Mouse (Mus musculus): ENCODE measurements around the gene Pgm5.

- TF ChIP-seq RAD21 (IDR thresholded peaks at IDR 0.05; ENCODE audit: low read depth, low read length) (no peak), POLR2A (IDR thresholded peaks at IDR 0.05; ENCODE audit: control insufficient read depth in 1 of 2, insufficient read depth in 1 of 2, low read depth in 1 of 2, low read length in 2 of 2, poor library complexity in 1 of 2) (no peak), ZKSCAN1 (IDR thresholded peaks at IDR 0.05; ENCODE audit: low read depth, low read length) (no peak), RCOR1 (IDR thresholded peaks at IDR 0.05; ENCODE audit: low read depth, low read length) (no peak), CTCF (IDR thresholded peaks at IDR 0.05 in 2 of 3, conservative IDR thresholded peaks at IDR 0.05 in 1 of 3; ENCODE audit: control insufficient read depth in 1 of 3, insufficient read depth in 1 of 3, low read depth in 2 of 3, low read length in 3 of 3, poor library complexity in 1 of 3, severe bottlenecking in 1 of 3) (no peak), NRF1 (IDR thresholded peaks at IDR 0.05; ENCODE audit: insufficient read depth, low read depth, low read length, poor library complexity, severe bottlenecking) (no peak), ZC3H11A (IDR thresholded peaks at IDR 0.05; ENCODE audit: low read depth, low read length) (no peak), GABPA (IDR thresholded peaks at IDR 0.05; ENCODE audit: low read depth, low read length) (no peak), MAFK (IDR thresholded peaks at IDR 0.05; ENCODE audit: borderline replicate concordance, low read depth, low read length) (no peak), CHD2 (IDR thresholded peaks at IDR 0.05; ENCODE audit: low read length) (no peak), SMC3 (IDR thresholded peaks at IDR 0.05; ENCODE audit: low read depth, low read length) (no peak), EP300 (IDR thresholded peaks at IDR 0.05; ENCODE audit: low read depth in 1 of 2, low read length in 2 of 2) (no peak), GATA1 (IDR thresholded peaks at IDR 0.05; ENCODE audit: low read depth, low read length) (no peak), ZNF384 (IDR thresholded peaks at IDR 0.05; ENCODE audit: low read depth, low read length) (no peak)
Measured at GRCm38 (mm10) chr19:24646162-24646829, 215.4 kb downstream of the Pgm5 start.

Data from MEL (cell line).